Mouse (Mus musculus): ENCODE results near the gene Hoxc9. TPM values are rescaled to one million over a fixed set of nuclear protein-coding genes. Genes with fewer than 3 reads are reported as not detected.

Gene Hoxc9
- polyA plus RNA-seq, 1 experiment from 2014 or later, result not detected

GRCm38 (mm10) chr15:103032646-103033575 is 56.7 kb downstream of the Hoxc9 start:
- TF ChIP-seq EP300 (IDR thresholded peaks at IDR 0.05) (no peak), CTCF (IDR thresholded peaks at IDR 0.05) (no peak)
- Histone ChIP-seq H3K9me3 (ENCODE audit: low read length) (no peaks in the 10 kb centered on the region), H3K4me3 (ENCODE audit: low read depth, low read length) (no peak overlapping the region), H3K36me3 (ENCODE audit: insufficient read depth, low read length) (no peaks in the 10 kb centered on the region), H3K4me2 (replicated peaks; ENCODE audit: low read depth, low read length) (no peak overlapping the region), H3K27me3 (replicated peaks; ENCODE audit: insufficient read depth, low read length) (peaks cover 60% of the 10 kb centered on the region), H3K9ac (replicated peaks; ENCODE audit: low read depth) (no peak overlapping the region), H3K4me1 (ENCODE audit: insufficient read depth, low read depth, low read length) (no peaks in the 10 kb centered on the region), H3K27ac (ENCODE audit: low read length) (no peak overlapping the region)
- 4% methylated on average over 26 of the region's 26 CpGs for WGBS
- DNase-seq (ENCODE audit: low spot score) (no peak), ATAC-seq (no peak)

- H3K4me1 ChIP-seq (ENCODE audit: insufficient read depth, low read depth, low read length), result no peaks in the 10 kb centered on the region
- H3K36me3 ChIP-seq (ENCODE audit: insufficient read depth, low read length), result no peaks in the 10 kb centered on the region
- no peak for DNase-seq (ENCODE audit: low spot score)
Observed at GRCm38 (mm10) chr15:103034043-103034806, 58.0 kb downstream of the Hoxc9 start.

More at GRCm38 (mm10) chr15:103034043-103034806, 58.0 kb downstream of the Hoxc9 start:
- Histone ChIP-seq H3K27ac (ENCODE audit: low read length) (no peak overlapping the region), H3K9ac (replicated peaks; ENCODE audit: low read depth) (no peak overlapping the region), H3K4me2 (replicated peaks; ENCODE audit: low read depth, low read length) (peak overlapping the region; percentile 51), H3K9me3 (ENCODE audit: low read length) (no peaks in the 10 kb centered on the region), H3K4me3 (ENCODE audit: low read depth, low read length) (peak overlapping the region; percentile 31), H3K27me3 (replicated peaks; ENCODE audit: insufficient read depth, low read length) (peaks cover 53% of the 10 kb centered on the region)
- WGBS, result 1% methylated on average over 24 of the region's 24 CpGs
- peak; percentile 40; the same call in 1 of the 2 replicates for ATAC-seq
- TF ChIP-seq EP300 (IDR thresholded peaks at IDR 0.05) (no peak), CTCF (IDR thresholded peaks at IDR 0.05) (no peak)

MicroRNA genes within 50 kb of the gene (microRNA counts, 519-probe panel; counts per million panel counts)
- microRNA mmu-miR-615-3p (not detected), microRNA mmu-miR-615-5p (not detected)

Small RNA genes lying within 50 kb of the gene (microRNA-seq; reads per million reads assigned to microRNA genes)
- gene Mir196a-2 (10.5 reads per million, percentile 23 among the genes with 10 or more reads in this experiment), gene Mir615 (7.6 reads per million, percentile 19 among the genes with 10 or more reads in this experiment)

Other genes with a start within 250 kb of the Hoxc9 start
- gene Hoxc13, start 55.3 kb upstream of the Hoxc9 start, polyA plus RNA-seq (2015; fragmentation: Nextera tagmentation; extraction: Ambion mirVana), result not detected in 2 replicates
- not detected in 2 replicates for gene Hoxc12, start 39.7 kb upstream of the Hoxc9 start, polyA plus RNA-seq (2015; fragmentation: Nextera tagmentation; extraction: Ambion mirVana)
- gene Hoxc11, start 22.0 kb upstream of the Hoxc9 start, polyA plus RNA-seq (2015; fragmentation: Nextera tagmentation; extraction: Ambion mirVana), result not detected in 2 replicates
- gene Hoxc10, start 9.6 kb upstream of the Hoxc9 start, polyA plus RNA-seq (2015; fragmentation: Nextera tagmentation; extraction: Ambion mirVana), result not detected in 2 replicates
- gene Hoxc5, start 9.0 kb upstream of the Hoxc9 start, polyA plus RNA-seq (2015; fragmentation: Nextera tagmentation; extraction: Ambion mirVana), result 0.23 TPM in 1 of 2 replicates, not detected in the other
- gene Hoxc8, start 14.2 kb downstream of the Hoxc9 start, polyA plus RNA-seq (2015; fragmentation: Nextera tagmentation; extraction: Ambion mirVana), result not detected in 2 replicates
- gene Hoxc6, start 21.8 kb downstream of the Hoxc9 start, polyA plus RNA-seq (2015; fragmentation: Nextera tagmentation; extraction: Ambion mirVana), result not detected in 2 replicates
- gene Hoxc4, start 42.5 kb downstream of the Hoxc9 start, polyA plus RNA-seq (2015; fragmentation: Nextera tagmentation; extraction: Ambion mirVana), result 0.21 and 0.23 TPM in 2 replicates
- gene Smug1, start 190.7 kb downstream of the Hoxc9 start, polyA plus RNA-seq (2015; fragmentation: Nextera tagmentation; extraction: Ambion mirVana), result 10.5 and 12.2 TPM in 2 replicates

Data from lung, postnatal 0 days (tissue).